In the genomic region with DNA sequence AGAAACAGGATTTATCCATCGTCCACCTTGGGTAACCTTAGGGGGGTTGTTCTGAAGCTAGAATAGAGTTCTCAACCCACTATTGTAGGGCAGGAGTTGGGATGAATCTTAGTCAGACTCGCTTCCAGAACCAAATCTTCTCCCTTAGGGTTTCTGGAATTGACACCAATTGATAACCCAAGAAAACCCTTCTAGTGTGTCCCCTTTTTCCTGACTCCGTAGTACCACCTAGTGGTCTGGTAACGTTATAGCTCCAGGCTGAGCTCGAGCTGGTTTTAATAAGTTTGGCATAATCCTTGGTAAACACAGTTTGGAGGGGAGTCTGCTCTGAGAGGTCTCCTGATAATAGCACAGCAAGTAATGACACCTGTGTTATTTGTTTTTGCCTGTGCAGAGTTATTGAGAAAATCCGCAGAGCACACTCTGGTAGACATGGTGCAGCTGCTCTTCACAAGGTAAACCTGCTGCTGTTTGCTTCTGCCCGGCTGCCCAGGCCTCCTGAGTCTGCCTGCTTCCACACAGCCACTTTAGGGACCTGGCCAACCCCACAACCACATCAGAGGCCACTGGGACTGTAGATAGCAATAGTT, we compare ENCODE assay signal across 9 mouse cellular contexts. TPM values are rescaled to one million over a fixed set of nuclear protein-coding genes. Genes with fewer than 3 reads are reported as not detected.
A peak's percentile ranks its signal among the peaks of the same experiment; 100 is the strongest.
DNase-seq lines count a peak whose midpoint lies in the region; ATAC-seq and TF ChIP-seq lines count a peak whose summit lies in the region.
"Had no signal": no experiment of that assay in that cellular context is flagged by ENCODE, and none has a peak within 500 bp of the region (broad histone marks: within the 10 kb centered on the region; RNA-seq: fewer than 3 reads in every experiment).

No protein-coding gene starts in this region.

- peak; percentile 85 for TF ChIP-seq CTCF in lung, embryonic 14.5 days (IDR thresholded peaks at IDR 0.05; ENCODE audit: low read depth)

- no peak overlapping the region for H3K9ac ChIP-seq in forebrain, embryonic 12.5 days
- H3K9ac ChIP-seq in forebrain, embryonic 15.5 days (replicated peaks): no peak overlapping the region
- H3K9ac ChIP-seq in liver, embryonic 13.5 days: no peak overlapping the region
- no peak overlapping the region for H3K9ac ChIP-seq in liver, embryonic 11.5 days (ENCODE audit: low read depth, low read length)
- H3K9ac ChIP-seq in lung, embryonic 14.5 days: no peak overlapping the region
- H3K9ac ChIP-seq: heart, embryonic 13.5 days had no signal

- peak; percentile 49; the same call in 1 of the 2 replicates for ATAC-seq in forebrain, embryonic 12.5 days (ENCODE audit: low FRiP score)
- ATAC-seq in forebrain, embryonic 15.5 days (replicated peaks): no peak
- no peak for ATAC-seq in liver, embryonic 13.5 days (ENCODE audit: low read depth)
- ATAC-seq in liver, embryonic 11.5 days (replicated peaks; ENCODE audit: low FRiP score): no peak
- ATAC-seq in erythroblast, adult 5-6 weeks (replicated peaks; ENCODE audit: low FRiP score, poor library complexity, severe bottlenecking): peak; percentile 57
- no peak for ATAC-seq in lung, embryonic 14.5 days (ENCODE audit: insufficient read depth)

- no peak overlapping the region for H3K4me2 ChIP-seq in forebrain, embryonic 12.5 days
- no peak overlapping the region for H3K4me2 ChIP-seq in forebrain, embryonic 15.5 days (replicated peaks)
- H3K4me2 ChIP-seq in liver, embryonic 13.5 days: no peak overlapping the region
- H3K4me2 ChIP-seq in liver, embryonic 11.5 days: no peak overlapping the region
- H3K4me2 ChIP-seq in lung, embryonic 14.5 days: no peak overlapping the region
- H3K4me2 ChIP-seq: heart, embryonic 13.5 days had no signal

- H3K36me3 ChIP-seq in forebrain, embryonic 12.5 days (replicated peaks): peaks cover 34% of the 10 kb centered on the region
- H3K36me3 ChIP-seq in forebrain, embryonic 15.5 days: peaks cover 28% of the 10 kb centered on the region
- H3K36me3 ChIP-seq in liver, embryonic 13.5 days: peaks cover 22% of the 10 kb centered on the region
- no peaks in the 10 kb centered on the region; the same call in 1 of the 2 replicates for H3K36me3 ChIP-seq in liver, embryonic 11.5 days (ENCODE audit: control insufficient read depth, insufficient read depth, low read length)
- H3K36me3 ChIP-seq in lung, embryonic 14.5 days (ENCODE audit: insufficient read depth): peaks cover 45% of the 10 kb centered on the region

- no peaks in the 10 kb centered on the region for H3K27me3 ChIP-seq in forebrain, embryonic 12.5 days
- H3K27me3 ChIP-seq in forebrain, embryonic 15.5 days: no peaks in the 10 kb centered on the region
- H3K27me3 ChIP-seq in liver, embryonic 13.5 days: no peaks in the 10 kb centered on the region
- H3K27me3 ChIP-seq in liver, embryonic 11.5 days (replicated peaks; ENCODE audit: control insufficient read depth, insufficient read depth, low read length): no peaks in the 10 kb centered on the region
- H3K27me3 ChIP-seq in lung, embryonic 14.5 days (ENCODE audit: insufficient read depth, low read length): no peaks in the 10 kb centered on the region
- H3K27me3 ChIP-seq: heart, embryonic 13.5 days had no signal

- WGBS in forebrain, embryonic 12.5 days: 37% methylated on average over 7 of the region's 7 CpGs
- 40% methylated on average over 7 of the region's 7 CpGs for WGBS in forebrain, embryonic 15.5 days
- WGBS in liver, embryonic 13.5 days (ENCODE audit: insufficient replicate concordance): 41% methylated on average over 7 of the region's 7 CpGs
- WGBS in liver, embryonic 11.5 days: 43% methylated on average over 7 of the region's 7 CpGs
- WGBS in lung, embryonic 14.5 days: 34% methylated on average over 7 of the region's 7 CpGs

- no peak overlapping the region for H3K4me3 ChIP-seq in forebrain, embryonic 12.5 days (replicated peaks)
- H3K4me3 ChIP-seq in forebrain, embryonic 15.5 days: no peak overlapping the region
- H3K4me3 ChIP-seq in liver, embryonic 13.5 days (replicated peaks): no peak overlapping the region
- no peak overlapping the region for H3K4me3 ChIP-seq in liver, embryonic 11.5 days (ENCODE audit: low read depth, low read length)
- no peak overlapping the region for H3K4me3 ChIP-seq in lung, embryonic 14.5 days (ENCODE audit: low read depth, low read length)
- H3K4me3 ChIP-seq: heart, embryonic 13.5 days had no signal

- no peaks in the 10 kb centered on the region for H3K9me3 ChIP-seq in forebrain, embryonic 12.5 days
- no peaks in the 10 kb centered on the region for H3K9me3 ChIP-seq in forebrain, embryonic 15.5 days
- no peaks in the 10 kb centered on the region for H3K9me3 ChIP-seq in liver, embryonic 13.5 days (replicated peaks)
- no peaks in the 10 kb centered on the region for H3K9me3 ChIP-seq in liver, embryonic 11.5 days (ENCODE audit: control insufficient read depth, low read length)
- H3K9me3 ChIP-seq in lung, embryonic 14.5 days (ENCODE audit: low read depth, low read length): no peaks in the 10 kb centered on the region
- H3K9me3 ChIP-seq: heart, embryonic 13.5 days had no signal

- DNase-seq in liver, embryonic 13.5 days: peak; percentile 9
- no peak for DNase-seq in liver, embryonic 11.5 days (ENCODE audit: low spot score)
- DNase-seq in adipocyte (ENCODE audit: low spot score): peak; percentile 64
- DNase-seq in lung, embryonic 14.5 days: peak; percentile 78
- peak; percentile 44 for DNase-seq in thymus, postnatal 14 days

- H3K27ac ChIP-seq in forebrain, embryonic 12.5 days: no peak overlapping the region
- H3K27ac ChIP-seq in forebrain, embryonic 15.5 days (replicated peaks): no peak overlapping the region
- no peak overlapping the region for H3K27ac ChIP-seq in liver, embryonic 13.5 days
- no peak overlapping the region for H3K27ac ChIP-seq in liver, embryonic 11.5 days (ENCODE audit: low read depth, low read length)
- no peak overlapping the region for H3K27ac ChIP-seq in lung, embryonic 14.5 days (ENCODE audit: low read depth)
- H3K27ac ChIP-seq: heart, embryonic 13.5 days had no signal

- no peaks in the 10 kb centered on the region for H3K4me1 ChIP-seq in forebrain, embryonic 12.5 days
- H3K4me1 ChIP-seq in forebrain, embryonic 15.5 days: no peaks in the 10 kb centered on the region
- H3K4me1 ChIP-seq in liver, embryonic 13.5 days (replicated peaks): no peaks in the 10 kb centered on the region
- no peaks in the 10 kb centered on the region for H3K4me1 ChIP-seq in liver, embryonic 11.5 days (replicated peaks; ENCODE audit: control insufficient read depth, insufficient read depth, low read length)
- no peaks in the 10 kb centered on the region for H3K4me1 ChIP-seq in lung, embryonic 14.5 days (ENCODE audit: insufficient read depth)

RNA-seq across cellular contexts. Expression of a gene that starts 49.9 kb away (rescaled TPM):
- 2.5 and 2.9 TPM in 2 replicates for polyA plus RNA-seq in forebrain, embryonic 12.5 days (2016; fragmentation: Nextera tagmentation; extraction: Ambion mirVana)
- polyA plus RNA-seq in forebrain, embryonic 15.5 days (2015; fragmentation: Nextera tagmentation; extraction: Ambion mirVana): 1.9 and 2.2 TPM in 2 replicates
- 3.9 and 4.3 TPM in 2 replicates for polyA plus RNA-seq in liver, embryonic 13.5 days (2015; fragmentation: Nextera tagmentation; extraction: Ambion mirVana)
- polyA plus RNA-seq in liver, embryonic 11.5 days (2014; fragmentation: Nextera tagmentation; extraction: Ambion mirVana): 6.0 and 6.6 TPM in 2 replicates
- 0.96 and 1.0 TPM in 2 replicates for total RNA-seq in erythroblast, adult 5-6 weeks (2015; ENCODE audit: low replicate concordance)
- 2.8 and 3.1 TPM in 2 replicates for total RNA-seq in erythroblast, adult 5-6 weeks (2017; ENCODE audit: low replicate concordance)
- polyA plus RNA-seq in lung, embryonic 14.5 days (2014; fragmentation: Nextera tagmentation; extraction: Ambion mirVana): 7.7 TPM in 2 replicates

Comparison
In these comparisons a context has a peak if more than half of its experiments do, and no peak if none do; other contexts are left out.
1. ATAC-seq: peak in forebrain, embryonic 12.5 days (single experiment) and erythroblast, adult 5-6 weeks (single experiment); none in forebrain, embryonic 15.5 days (single experiment), liver, embryonic 13.5 days (single experiment), liver, embryonic 11.5 days (single experiment) and lung, embryonic 14.5 days (single experiment).